Mouse (Mus musculus) myocyte (in vitro differentiated cells): ENCODE results near the gene Arnt.

Experiments used
- CEBPB ChIP-seq: IDR thresholded peaks from 2 replicates; pipeline ENCODE4 v1.6.1; 2011; ENCODE audit warnings: mild to moderate bottlenecking, moderate library complexity; ENCODE audit not compliant: poor library complexity, insufficient read depth, severe bottlenecking
- POLR2A ChIP-seq: IDR thresholded peaks from one replicate; pipeline ENCODE4 v1.6.1; 2011; ENCODE audit warnings: low read depth, mild to moderate bottlenecking, control low read depth, moderate library complexity; ENCODE audit not compliant: insufficient read length
- USF1 ChIP-seq: IDR thresholded peaks from one replicate; pipeline ENCODE4 v1.6.1; 2011; ENCODE audit warnings: low read depth, mild to moderate bottlenecking, control low read depth, moderate library complexity

GRCm38 (mm10) chr3:95439670-95440069 is 5.5 kb downstream of the Arnt start:
- TF ChIP-seq CEBPB (no peak), POLR2A (no peak), USF1 (no peak)
